Mouse (Mus musculus): Measurements from ENCODE around the gene Ryr2. TPM values are rescaled to one million over a fixed set of nuclear protein-coding genes. Genes with fewer than 3 reads are reported as not detected.
"Not testable (repeated sequence)": the region's sequence is repeated elsewhere in the genome, so short reads cannot be mapped to it uniquely, and the experiment has no call there.

Ryr2 gene
- polyA plus RNA-seq, 1 experiment from 2014 or later: 0.32 TPM

DNA sequence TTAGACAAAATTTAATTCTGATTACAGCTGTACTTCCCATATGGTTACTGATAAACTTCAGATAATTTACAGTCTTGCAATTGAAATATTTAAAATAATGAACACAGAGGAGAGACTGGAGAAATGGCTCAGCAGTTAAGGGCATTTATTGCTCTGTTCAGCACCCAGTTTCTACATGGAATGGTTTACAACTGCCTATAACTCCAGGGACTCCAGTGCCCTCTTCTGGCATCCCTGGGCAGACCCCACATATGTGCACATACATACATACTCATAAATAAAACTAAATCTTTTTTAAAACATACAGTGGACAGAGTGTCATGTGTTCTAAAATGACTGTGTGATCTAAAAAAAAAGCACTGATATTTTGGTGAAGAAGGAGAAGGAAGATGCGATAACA, 262.9 kb downstream of the Ryr2 start:
- Histone ChIP-seq H3K4me3 (ENCODE audit: low read length) (no peak overlapping the region), H3K9me3 (ENCODE audit: control insufficient read depth, low read length) (no peaks in the 10 kb centered on the region), H3K27ac (ENCODE audit: low read depth, low read length) (no peak overlapping the region), H3K9ac (ENCODE audit: low read depth, low read length) (no peak overlapping the region), H3K27me3 (ENCODE audit: control insufficient read depth, insufficient read depth, low read length) (no peaks in the 10 kb centered on the region), H3K4me2 (replicated peaks; ENCODE audit: low read depth, low read length) (no peak overlapping the region), H3K36me3 (ENCODE audit: control insufficient read depth, insufficient read depth, low read length) (no peaks in the 10 kb centered on the region), H3K4me1 (ENCODE audit: control insufficient read depth, insufficient read depth, low read length) (no peaks in the 10 kb centered on the region)
- WGBS: 96% methylated on average over 1 of the region's 1 CpGs
- no peak for ATAC-seq (ENCODE audit: low FRiP score, low TSS enrichment)

DNA sequence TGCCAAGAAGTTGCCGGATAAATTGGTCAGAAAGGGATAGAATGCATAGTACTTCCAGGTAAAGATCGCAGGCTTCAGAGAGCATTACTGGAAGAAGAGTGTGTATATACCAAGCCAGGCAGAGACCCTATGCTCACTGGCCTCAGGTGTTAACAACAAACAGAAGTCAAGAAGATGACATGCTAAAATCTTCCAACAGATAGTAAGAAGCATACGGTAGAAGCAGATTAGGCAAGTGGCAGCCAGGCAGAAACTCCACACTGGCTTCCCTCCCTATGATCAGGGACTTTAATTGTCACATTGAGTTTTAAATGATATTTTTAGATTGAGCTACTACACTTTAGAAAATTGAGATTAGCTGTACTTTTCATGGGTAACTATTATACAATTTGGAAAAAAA, 268.9 kb downstream of the Ryr2 start:
- Histone ChIP-seq H3K9ac (ENCODE audit: low read depth, low read length) (no peak overlapping the region), H3K4me1 (ENCODE audit: control insufficient read depth, insufficient read depth, low read length) (no peaks in the 10 kb centered on the region), H3K27me3 (ENCODE audit: control insufficient read depth, insufficient read depth, low read length) (no peaks in the 10 kb centered on the region), H3K4me2 (replicated peaks; ENCODE audit: low read depth, low read length) (no peak overlapping the region), H3K27ac (ENCODE audit: low read depth, low read length) (no peak overlapping the region), H3K36me3 (ENCODE audit: control insufficient read depth, insufficient read depth, low read length) (no peaks in the 10 kb centered on the region), H3K4me3 (ENCODE audit: low read length) (no peak overlapping the region), H3K9me3 (ENCODE audit: control insufficient read depth, low read length) (no peaks in the 10 kb centered on the region)
- 95% methylated on average over 3 of the region's 3 CpGs for WGBS
- ATAC-seq (ENCODE audit: low FRiP score, low TSS enrichment): no peak

DNA sequence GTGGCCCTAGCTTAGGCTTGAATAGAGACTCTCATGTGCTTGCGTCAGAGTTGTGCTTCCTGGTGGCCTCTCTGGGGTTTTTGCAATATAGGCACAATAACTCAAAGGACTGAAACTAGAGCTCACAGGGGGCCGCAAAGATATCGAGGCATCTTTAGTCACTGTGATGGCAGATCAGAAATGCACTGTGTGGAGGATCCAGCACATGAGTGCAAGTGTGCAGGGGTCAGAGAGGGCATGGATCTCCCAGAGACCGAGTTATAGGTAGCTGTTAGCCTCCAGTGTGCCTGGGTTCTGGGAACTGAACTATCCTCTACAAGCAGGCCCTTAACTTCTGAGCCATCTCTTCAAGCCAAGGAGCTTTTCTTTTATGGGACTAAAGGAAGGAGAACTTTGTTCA, 269.6 kb downstream of the Ryr2 start:
- Histone ChIP-seq H3K9ac (ENCODE audit: low read depth, low read length) (no peak overlapping the region), H3K9me3 (ENCODE audit: control insufficient read depth, low read length) (no peaks in the 10 kb centered on the region), H3K27me3 (ENCODE audit: control insufficient read depth, insufficient read depth, low read length) (no peaks in the 10 kb centered on the region), H3K4me3 (ENCODE audit: low read length) (no peak overlapping the region), H3K4me1 (ENCODE audit: control insufficient read depth, insufficient read depth, low read length) (no peaks in the 10 kb centered on the region), H3K27ac (ENCODE audit: low read depth, low read length) (no peak overlapping the region), H3K36me3 (ENCODE audit: control insufficient read depth, insufficient read depth, low read length) (no peaks in the 10 kb centered on the region), H3K4me2 (replicated peaks; ENCODE audit: low read depth, low read length) (no peak overlapping the region)
- ATAC-seq (ENCODE audit: low FRiP score, low TSS enrichment): no peak
- WGBS: 87% methylated on average over 4 of the region's 4 CpGs

DNA sequence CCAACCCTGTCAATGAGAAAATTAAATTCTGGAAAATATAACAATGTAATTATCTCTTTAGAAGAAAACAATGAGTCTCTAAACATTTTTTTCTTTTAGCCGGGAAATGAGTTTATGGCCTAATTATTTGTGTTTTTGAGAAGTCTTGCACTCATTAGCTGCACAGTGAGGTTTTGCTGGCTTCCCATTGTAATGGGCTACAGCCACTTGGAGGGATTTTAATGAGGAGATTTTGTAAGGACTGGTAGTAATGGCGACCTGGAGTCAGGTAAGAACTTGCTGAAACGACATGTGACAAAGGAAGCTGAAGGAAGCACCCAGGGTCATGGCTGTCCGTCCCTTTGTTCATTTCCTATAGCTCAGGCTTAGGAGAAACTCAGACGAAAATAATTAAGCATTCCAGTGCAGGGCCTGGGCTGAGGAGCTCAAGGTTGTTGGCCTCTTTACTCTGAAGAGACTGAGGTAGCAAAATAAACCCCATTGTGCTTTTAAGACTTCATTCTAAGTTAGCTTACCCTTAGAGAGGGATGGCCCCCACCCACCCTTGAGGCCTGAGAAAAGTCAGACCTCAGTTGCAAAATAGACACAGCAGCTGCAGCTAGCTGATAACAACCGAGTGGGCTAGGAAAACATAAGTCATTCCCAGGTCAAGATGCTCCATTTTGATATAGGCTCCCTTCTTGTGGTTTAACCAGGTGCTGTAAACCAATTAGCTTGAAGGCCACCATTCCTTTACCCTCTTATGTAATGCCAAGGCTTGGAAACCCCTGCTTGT, 270.3 kb downstream of the Ryr2 start:
- no peak overlapping the region for H3K27ac ChIP-seq (ENCODE audit: low read depth, low read length)
- no peak overlapping the region for H3K4me2 ChIP-seq (replicated peaks; ENCODE audit: low read depth, low read length)
- no peaks in the 10 kb centered on the region for H3K9me3 ChIP-seq (ENCODE audit: control insufficient read depth, low read length)
- WGBS: 62% methylated on average over 6 of the region's 6 CpGs
- ATAC-seq (ENCODE audit: low FRiP score, low TSS enrichment): no peak
- H3K9ac ChIP-seq (ENCODE audit: low read depth, low read length): no peak overlapping the region
- no peak overlapping the region for H3K4me3 ChIP-seq (ENCODE audit: low read length)
- H3K27me3 ChIP-seq (ENCODE audit: control insufficient read depth, insufficient read depth, low read length): no peaks in the 10 kb centered on the region
- no peaks in the 10 kb centered on the region for H3K36me3 ChIP-seq (ENCODE audit: control insufficient read depth, insufficient read depth, low read length)
- H3K4me1 ChIP-seq (ENCODE audit: control insufficient read depth, insufficient read depth, low read length): no peaks in the 10 kb centered on the region

DNA sequence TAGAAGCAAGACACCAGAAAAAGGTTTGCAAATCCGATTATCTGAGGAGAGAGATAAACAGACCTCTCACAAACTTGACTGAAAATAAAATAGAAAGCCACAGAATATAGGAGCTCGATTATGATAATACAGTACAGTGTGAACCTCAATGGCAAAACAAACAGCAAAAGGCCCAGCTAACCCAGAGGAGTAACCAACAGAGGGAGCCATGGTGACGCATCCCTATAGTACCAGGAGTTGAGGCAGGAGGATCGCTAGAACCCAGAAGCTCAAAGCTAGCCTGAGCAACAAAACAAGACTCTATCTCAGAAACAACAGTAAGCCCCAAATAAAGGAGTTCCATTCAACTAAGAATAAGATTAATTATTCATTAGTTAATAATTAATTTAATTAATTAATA, 275.5 kb downstream of the Ryr2 start:
- ATAC-seq (ENCODE audit: low FRiP score, low TSS enrichment): no peak
- H3K36me3 ChIP-seq (ENCODE audit: control insufficient read depth, insufficient read depth, low read length): no peaks in the 10 kb centered on the region
- H3K9me3 ChIP-seq (ENCODE audit: control insufficient read depth, low read length): no peaks in the 10 kb centered on the region
- no peak overlapping the region for H3K9ac ChIP-seq (ENCODE audit: low read depth, low read length)
- H3K27me3 ChIP-seq (ENCODE audit: control insufficient read depth, insufficient read depth, low read length): no peaks in the 10 kb centered on the region
- WGBS: 84% methylated on average over 4 of the region's 4 CpGs
- H3K4me3 ChIP-seq (ENCODE audit: low read length): no peak overlapping the region
- H3K27ac ChIP-seq (ENCODE audit: low read depth, low read length): no peak overlapping the region
- no peaks in the 10 kb centered on the region for H3K4me1 ChIP-seq (ENCODE audit: control insufficient read depth, insufficient read depth, low read length)
- H3K4me2 ChIP-seq (replicated peaks; ENCODE audit: low read depth, low read length): no peak overlapping the region

DNA sequence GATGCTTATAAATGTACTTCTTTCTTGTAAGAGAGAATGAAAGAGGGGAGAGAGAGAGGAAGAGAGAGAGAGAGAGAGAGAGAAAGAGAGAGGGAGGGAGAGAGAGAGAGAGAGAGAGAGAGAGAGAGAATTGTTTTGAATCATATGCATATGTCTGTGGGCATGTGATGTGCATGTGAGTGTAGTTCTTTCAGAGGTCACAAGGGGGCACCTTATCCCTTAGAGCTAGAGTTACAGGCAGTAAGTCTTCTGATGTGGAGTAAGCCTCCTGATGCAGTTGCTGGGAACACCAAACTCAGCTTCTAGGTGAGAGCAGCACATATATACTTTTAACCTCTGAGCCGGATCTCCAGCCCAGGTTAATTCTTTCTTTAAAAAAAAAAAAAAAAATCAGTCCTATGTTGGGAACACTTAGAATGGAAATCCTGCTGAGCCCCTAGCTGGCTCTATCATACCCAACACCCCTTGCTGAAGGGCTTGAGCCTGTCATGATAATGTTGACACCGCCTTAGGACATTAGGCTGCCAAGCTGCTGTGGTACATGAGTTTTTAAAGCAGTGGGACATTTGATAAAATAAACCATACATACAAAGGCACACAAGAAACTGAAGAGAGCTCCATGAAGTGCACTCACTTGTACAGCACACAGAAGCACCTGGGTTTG, 281.1 kb downstream of the Ryr2 start:
- 94% methylated on average over 2 of the region's 2 CpGs for WGBS

DNA sequence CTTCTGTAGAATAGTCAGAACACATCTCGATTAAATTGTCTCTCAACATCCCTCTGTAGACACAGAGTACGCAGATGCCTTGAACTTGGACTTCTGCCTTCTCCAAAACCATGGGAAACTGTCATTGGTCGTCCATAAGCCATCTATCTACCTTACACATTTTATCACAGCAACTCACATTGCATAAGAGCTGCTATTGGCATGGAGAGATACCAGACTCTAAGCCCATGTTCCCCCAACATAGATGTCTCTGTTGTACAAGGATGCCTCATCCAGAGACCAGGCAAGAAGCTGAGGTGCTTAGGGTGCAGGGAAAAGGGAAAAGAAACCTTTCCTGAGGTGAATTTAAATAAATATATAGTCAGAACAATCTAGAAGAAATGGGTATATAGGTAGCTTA, 288.0 kb downstream of the Ryr2 start:
- H3K36me3 ChIP-seq (ENCODE audit: control insufficient read depth, insufficient read depth, low read length): no peaks in the 10 kb centered on the region
- no peak overlapping the region for H3K9ac ChIP-seq (ENCODE audit: low read depth, low read length)
- no peak overlapping the region for H3K4me3 ChIP-seq (ENCODE audit: low read length)
- no peak overlapping the region for H3K27ac ChIP-seq (ENCODE audit: low read depth, low read length)
- no peak overlapping the region for H3K4me2 ChIP-seq (replicated peaks; ENCODE audit: low read depth, low read length)
- no peaks in the 10 kb centered on the region for H3K4me1 ChIP-seq (ENCODE audit: control insufficient read depth, insufficient read depth, low read length)
- ATAC-seq (ENCODE audit: low FRiP score, low TSS enrichment): no peak
- no peaks in the 10 kb centered on the region for H3K27me3 ChIP-seq (ENCODE audit: control insufficient read depth, insufficient read depth, low read length)
- 69% methylated on average over 3 of the region's 3 CpGs for WGBS
- H3K9me3 ChIP-seq (ENCODE audit: control insufficient read depth, low read length): no peaks in the 10 kb centered on the region

More for the DNA sequence above, 281.1 kb downstream of the Ryr2 start:
- Histone ChIP-seq H3K36me3 (ENCODE audit: control insufficient read depth, insufficient read depth, low read length) (no peaks in the 10 kb centered on the region), H3K9me3 (ENCODE audit: control insufficient read depth, low read length) (no peaks in the 10 kb centered on the region), H3K9ac (ENCODE audit: low read depth, low read length) (no peak overlapping the region), H3K4me1 (ENCODE audit: control insufficient read depth, insufficient read depth, low read length) (no peaks in the 10 kb centered on the region), H3K27me3 (ENCODE audit: control insufficient read depth, insufficient read depth, low read length) (no peaks in the 10 kb centered on the region), H3K4me3 (ENCODE audit: low read length) (no peak overlapping the region), H3K27ac (ENCODE audit: low read depth, low read length) (no peak overlapping the region), H3K4me2 (replicated peaks; ENCODE audit: low read depth, low read length) (no peak overlapping the region)
- ATAC-seq (ENCODE audit: low FRiP score, low TSS enrichment): no peak

DNA sequence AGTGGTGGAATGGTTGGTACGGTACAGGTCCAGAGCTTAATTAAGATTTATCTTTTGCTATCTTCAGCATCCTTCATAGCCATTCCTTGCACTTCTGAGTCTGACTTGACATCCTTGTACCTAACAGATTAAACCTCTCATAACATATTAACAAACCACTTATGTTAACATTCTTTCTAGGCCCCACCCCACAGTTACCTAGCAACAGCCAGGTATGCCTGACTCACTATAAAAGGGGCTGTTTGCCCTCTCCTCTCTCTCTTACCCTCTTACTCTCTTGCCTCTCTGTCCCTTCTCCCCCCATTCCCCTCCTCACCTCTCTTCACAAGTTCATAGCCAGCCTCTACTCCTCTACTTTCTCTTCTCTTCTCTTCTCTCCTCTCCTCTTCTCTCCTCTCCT, 297.4 kb downstream of the Ryr2 start:
- H3K27me3 ChIP-seq (ENCODE audit: control insufficient read depth, insufficient read depth, low read length); H3K4me2 ChIP-seq (replicated peaks; ENCODE audit: low read depth, low read length); H3K9ac ChIP-seq (ENCODE audit: low read depth, low read length); H3K36me3 ChIP-seq (ENCODE audit: control insufficient read depth, insufficient read depth, low read length); H3K27ac ChIP-seq (ENCODE audit: low read depth, low read length); H3K9me3 ChIP-seq (ENCODE audit: control insufficient read depth, low read length); H3K4me1 ChIP-seq (ENCODE audit: control insufficient read depth, insufficient read depth, low read length); H3K4me3 ChIP-seq (ENCODE audit: low read length); ATAC-seq (ENCODE audit: low FRiP score, low TSS enrichment): not testable (repeated sequence)
- 81% methylated on average over 1 of the region's 1 CpGs for WGBS

DNA sequence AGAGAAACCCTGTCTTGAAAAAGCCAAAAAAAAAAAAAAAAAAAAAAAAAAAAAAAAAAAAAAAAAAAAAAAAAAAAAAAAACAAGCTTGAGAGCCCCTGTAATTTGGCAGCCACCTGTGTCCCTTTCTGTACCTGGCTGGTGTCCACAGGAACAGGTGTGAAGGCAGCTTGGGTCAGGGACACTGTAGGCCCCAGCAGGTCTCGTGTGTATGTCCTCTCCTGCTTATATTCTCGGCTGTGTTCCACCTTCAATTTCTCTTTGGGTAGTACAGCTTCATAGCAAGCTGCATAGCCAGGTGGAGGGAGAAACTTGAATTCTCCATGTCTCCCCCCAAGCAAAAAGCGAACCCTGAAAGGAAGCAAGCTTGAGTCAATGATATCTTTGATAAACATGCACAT, 314.2 kb downstream of the Ryr2 start:
- H3K27ac ChIP-seq (ENCODE audit: low read depth, low read length): no peak overlapping the region
- no peaks in the 10 kb centered on the region for H3K9me3 ChIP-seq (ENCODE audit: control insufficient read depth, low read length)
- H3K4me1 ChIP-seq (ENCODE audit: control insufficient read depth, insufficient read depth, low read length): no peaks in the 10 kb centered on the region
- no peak overlapping the region for H3K4me3 ChIP-seq (ENCODE audit: low read length)
- H3K4me2 ChIP-seq (replicated peaks; ENCODE audit: low read depth, low read length): no peak overlapping the region
- no peak for ATAC-seq (ENCODE audit: low FRiP score, low TSS enrichment)
- H3K36me3 ChIP-seq (ENCODE audit: control insufficient read depth, insufficient read depth, low read length): no peaks in the 10 kb centered on the region
- H3K27me3 ChIP-seq (ENCODE audit: control insufficient read depth, insufficient read depth, low read length): no peaks in the 10 kb centered on the region
- 89% methylated on average over 3 of the region's 3 CpGs for WGBS
- H3K9ac ChIP-seq (ENCODE audit: low read depth, low read length): no peak overlapping the region
